Mouse (Mus musculus) right cerebral cortex, postnatal 25 days (tissue): Measurements from ENCODE around the gene Gpc5.

Experiments
- DNase-seq: peaks from one replicate; pipeline ENCODE4 v3.0.0; 2022

Gpc5 gene

DNA sequence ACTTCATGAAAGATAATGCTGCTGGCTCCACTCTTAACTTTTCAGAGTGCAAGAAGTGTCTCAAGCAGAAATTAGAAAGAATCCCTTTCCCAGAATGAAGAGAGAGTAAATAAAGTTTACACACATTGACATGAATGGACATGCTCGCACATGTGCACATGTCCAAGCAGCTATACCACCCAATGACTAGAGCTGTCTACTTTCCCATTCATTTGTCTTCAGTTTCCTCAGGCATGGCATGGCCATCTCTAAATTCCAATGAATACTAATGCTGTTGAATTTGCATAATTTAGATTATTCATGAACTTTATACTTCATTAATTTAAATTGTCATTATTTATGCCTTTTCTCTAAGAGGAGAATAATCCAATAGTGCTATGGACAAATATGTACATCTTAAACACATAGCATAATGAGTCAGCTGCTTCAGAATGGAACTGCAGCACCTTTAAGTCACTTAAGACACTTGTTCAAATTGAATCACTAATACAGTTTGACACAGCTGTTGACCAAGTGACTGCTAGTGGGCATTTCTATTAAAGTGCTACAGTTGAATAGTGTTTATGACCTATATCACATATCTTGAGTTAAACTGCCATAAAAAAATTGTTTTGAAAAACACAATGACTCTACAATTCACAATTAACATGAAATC lies 752.9 kb downstream of the Gpc5 start:
- DNase-seq = no peak

DNA sequence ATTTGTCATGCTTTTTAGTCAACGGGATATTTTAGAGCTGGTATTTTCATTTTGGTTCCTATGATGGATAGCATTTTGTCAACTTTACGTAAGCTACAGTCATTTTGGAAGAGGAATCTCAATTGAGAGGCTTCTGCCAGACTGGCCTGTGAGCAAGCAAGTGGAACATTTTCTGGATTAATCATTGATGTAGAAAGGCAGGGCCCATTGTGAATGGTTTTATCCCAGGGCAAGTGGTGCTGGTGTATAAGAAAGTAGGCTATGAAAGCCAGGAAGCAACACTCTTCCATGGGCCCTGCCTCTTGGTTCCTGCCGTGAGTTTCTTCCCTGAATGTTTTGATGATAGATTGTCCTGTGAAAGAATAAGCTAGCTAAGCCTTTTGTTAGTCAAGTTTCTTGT lies 777.1 kb downstream of the Gpc5 start:
- no peak for DNase-seq

DNA sequence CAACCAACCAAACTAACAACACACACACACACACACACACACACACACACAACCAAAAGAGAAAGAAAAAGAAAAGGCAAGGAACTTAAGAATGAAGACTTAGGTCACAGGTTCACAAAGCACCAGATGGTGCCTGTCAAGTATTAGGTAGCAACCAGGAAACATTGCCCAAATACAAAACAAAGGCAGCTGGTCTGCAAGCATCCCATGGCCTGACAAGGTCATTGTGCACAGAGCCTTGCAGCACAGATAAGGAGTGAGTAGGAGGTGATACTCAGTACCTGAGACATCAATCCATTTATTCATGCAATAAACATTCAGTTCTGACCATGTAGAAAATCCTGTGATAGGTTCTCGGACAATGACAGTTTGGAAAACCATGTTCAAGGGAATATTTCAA lies 884.0 kb downstream of the Gpc5 start:
- no peak for DNase-seq

DNA sequence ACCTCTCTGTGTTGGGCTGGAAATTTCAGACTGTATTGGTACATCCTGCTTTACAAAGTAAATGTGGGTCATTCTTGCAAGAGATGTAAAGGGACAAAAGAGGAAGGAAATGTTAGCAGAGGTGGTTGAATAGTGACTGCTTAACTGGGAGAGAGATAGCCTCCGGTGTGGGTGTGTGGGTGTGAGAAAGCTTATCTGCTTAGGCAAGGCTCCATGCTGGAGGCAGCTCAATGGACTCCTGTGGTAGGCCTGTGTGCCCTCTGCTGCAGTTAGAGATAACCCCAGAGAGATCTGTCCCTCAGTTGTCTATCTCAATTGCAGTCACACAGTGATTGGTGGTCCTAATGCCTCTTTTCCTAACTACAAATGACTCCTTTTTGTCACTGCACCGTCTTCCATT lies 887.2 kb downstream of the Gpc5 start:
- DNase-seq = no peak

DNA sequence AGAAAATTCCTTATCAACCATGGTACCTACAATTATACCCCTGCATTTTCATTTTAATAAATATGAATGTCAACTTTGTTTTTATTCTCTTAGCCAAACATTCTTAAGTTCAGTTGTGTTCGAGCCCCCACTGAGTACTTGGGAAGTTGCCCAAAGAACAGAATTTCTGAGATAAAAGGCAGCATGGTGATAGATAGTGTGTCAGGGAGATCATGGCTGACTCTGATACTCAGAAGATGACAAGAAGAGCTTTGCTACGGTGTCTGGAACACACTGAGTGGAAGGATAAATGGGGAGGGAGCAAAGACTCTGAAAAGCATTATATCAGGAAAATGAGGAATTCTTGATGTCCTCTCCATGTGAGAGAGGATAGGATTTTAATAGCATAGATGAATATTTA lies 898.7 kb downstream of the Gpc5 start:
- DNase-seq = no peak

DNA sequence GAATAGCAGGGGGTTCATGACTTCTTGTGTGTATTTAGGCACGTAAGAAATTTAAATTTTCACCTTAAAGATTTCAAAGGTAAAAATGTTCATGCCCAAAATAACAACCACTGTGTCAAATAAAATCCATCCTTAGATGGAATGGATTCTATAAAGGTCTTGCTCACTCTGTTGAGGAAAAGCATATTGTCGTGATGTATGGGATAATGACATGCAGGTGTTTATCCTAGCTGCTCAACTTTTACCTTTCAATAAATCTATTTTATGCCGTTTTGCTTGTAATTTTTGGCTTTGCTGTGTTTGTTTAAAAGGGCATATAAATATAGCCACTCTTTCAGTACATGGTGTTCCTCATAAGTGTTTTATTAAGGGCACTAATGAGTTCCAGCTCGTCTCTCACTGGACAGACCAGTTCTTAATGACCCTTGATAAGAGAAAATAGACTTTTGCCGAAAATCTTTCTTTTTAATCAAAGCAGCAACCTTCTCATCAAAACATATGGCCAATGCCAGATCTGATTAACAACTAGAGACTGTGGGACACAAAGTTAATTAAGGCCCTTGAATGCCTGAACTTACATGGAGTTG lies 901.6 kb downstream of the Gpc5 start:
- DNase-seq = no peak

DNA sequence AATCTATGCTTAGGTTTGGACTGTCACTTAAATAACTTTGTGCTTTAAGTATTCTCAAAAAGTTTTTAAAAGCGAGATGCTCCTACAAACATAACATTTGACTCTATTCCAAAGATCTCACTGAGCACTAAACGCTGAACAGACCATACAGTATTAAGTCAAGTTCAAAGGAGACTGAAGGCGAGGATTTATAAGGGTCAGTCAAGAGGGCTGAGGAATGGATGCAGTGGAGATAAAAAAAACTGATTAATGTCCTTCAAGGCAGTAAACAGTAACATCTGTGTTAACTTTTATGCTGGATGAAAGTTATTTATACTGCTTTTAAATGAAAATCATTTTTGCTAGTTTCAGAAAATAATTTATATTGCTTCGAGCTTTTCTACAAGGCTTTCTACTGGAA lies 906.9 kb downstream of the Gpc5 start:
- no peak for DNase-seq

DNA sequence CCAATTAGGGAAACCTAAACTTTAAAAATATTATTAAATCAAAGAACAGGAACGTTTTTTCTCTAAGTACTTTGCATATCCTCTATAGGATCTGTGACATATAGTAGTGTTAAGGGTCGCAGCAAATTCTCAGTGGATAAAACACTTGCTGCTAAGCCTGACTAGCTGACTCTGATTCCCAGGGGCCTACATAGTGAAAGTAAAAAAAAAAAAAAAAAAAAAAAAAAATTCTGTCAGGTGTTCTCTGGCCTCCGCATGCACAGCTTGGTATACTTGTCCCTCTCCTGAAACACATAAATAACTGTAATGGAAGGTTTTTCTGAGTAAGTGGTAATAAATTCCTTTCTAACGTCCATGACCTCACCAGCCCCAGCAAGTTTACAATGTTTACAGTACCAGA lies 995.0 kb downstream of the Gpc5 start:
- no peak for DNase-seq

DNA sequence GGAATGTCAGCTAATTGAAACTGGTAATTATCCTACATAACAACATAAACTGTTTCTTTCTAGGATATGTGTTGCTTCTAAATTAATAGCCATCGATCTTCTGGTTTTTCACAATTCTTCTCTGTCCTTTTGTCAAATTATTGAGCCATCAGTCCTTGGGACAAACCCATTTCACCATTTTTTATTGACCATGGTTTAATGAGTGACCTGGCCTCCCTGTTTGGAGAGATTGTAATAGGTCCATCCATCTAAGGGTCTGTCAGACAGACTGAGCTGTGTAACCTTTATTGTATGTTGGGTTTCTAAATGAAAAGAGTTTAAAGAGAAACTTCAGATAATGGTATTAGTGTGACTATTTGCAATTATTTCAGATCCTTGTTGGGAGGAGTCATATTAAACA lies 1035.9 kb downstream of the Gpc5 start:
- DNase-seq = no peak

DNA sequence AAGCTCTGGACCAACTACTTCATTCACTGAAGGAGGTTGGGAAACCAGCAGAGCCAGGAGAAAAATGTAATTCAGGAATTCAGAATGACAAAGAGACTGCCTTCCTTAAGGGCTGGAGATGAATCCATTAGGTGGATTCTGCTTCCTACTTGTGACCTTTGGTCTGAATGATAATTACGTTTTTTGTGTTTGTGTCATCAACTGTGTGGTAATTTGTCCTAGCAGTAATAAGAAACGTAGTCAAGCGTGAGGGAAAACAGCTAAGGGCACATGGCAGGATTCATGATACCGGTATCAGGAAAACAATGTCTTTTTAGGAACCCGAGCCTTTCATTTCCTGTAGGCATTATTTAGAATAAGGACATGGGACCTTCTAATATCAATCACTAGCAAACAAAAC lies 1045.3 kb downstream of the Gpc5 start:
- DNase-seq = no peak

DNA sequence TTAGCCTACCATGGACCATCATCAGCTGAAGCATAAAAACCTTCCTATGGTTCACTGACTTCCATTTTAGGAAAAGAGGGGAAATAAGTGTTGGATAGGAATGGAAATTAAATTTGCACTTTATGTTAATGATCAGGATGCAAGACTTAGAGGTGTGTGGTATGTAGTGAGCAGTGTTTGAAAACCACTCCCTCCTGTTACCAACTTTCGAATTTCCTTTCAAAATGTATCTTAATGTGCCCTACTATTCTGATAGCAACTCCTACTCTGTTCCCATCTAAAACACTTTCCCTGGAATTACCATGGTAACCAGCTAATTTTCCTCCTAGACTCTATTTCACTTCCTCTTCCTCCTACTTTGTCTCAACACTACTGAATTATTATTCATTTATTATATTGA lies 1045.8 kb downstream of the Gpc5 start:
- DNase-seq = no peak

DNA sequence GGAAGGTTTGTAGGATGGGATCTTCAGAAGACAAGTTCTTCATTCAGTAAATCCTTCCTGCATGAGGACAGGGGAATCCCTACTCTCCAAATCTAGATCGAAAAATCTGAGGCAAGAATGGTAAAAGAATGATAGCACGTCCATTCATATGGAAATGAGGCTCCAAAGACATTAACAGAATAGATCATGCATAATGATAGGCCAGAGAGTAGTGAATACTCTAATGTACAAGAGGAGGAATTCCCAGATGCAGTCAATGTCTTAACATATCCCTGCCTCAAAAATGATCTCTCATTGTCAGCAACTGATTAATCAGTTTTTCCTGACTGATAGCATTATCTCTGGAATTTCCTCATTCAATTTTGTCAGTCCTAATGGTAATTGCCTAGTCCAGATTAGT lies 1070.6 kb downstream of the Gpc5 start:
- no peak for DNase-seq

DNA sequence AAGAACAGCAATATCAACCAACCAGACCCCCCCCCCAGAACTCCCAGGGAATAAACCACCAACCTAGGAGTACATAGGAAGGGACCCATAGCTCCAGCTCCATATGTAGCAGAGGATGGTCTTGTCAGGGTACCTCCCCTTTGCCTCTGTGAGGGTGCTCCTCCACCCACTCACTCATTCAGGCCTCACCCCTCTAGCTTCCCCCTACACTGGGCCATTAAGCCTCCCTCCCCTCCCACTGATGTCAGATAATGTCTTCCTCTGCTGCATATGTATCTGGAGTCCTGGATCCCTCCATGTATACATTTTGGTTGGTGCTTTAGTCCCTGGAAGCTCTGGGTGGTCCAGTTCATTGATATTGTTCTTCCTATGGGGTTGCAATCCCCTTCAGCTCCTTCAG lies 1075.4 kb downstream of the Gpc5 start:
- DNase-seq = no peak

DNA sequence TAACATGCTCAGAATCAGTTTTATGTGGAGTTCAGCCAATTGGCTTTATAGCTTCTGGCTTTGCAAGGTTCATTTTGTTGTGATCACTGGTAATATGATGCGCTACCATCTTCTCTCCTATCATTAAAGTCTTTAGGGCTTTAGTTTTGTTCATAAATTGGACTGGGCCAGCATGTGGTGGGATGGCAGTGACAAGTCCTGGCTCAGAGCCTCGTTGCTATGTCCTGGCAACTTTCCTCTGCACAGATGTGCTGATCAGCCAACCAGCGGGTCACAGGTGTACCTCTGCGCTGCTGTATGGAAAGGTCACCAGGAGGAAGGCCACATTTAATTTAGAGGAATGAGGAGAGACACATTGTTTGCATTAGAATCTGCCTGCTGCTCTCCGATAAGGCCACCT lies 1077.1 kb downstream of the Gpc5 start:
- DNase-seq = no peak

DNA sequence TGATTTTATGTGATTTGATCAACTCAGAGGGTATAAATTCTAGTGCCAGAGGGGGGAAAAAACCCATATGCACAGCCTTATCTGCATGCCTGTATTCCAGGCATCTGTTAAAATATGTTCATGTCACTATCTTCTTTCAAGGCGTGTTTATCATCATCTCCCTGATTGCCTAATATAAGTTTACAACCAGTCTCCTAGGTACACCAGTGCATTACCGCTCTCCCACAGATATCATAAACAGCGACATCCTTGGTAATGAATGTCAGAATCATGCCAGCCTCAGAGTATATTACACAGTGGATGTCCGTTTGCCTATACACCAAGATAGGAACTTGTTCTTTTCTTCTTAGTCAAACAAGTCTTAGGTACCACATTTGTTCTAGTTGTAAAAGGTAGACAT lies 1095.0 kb downstream of the Gpc5 start:
- no peak for DNase-seq

DNA sequence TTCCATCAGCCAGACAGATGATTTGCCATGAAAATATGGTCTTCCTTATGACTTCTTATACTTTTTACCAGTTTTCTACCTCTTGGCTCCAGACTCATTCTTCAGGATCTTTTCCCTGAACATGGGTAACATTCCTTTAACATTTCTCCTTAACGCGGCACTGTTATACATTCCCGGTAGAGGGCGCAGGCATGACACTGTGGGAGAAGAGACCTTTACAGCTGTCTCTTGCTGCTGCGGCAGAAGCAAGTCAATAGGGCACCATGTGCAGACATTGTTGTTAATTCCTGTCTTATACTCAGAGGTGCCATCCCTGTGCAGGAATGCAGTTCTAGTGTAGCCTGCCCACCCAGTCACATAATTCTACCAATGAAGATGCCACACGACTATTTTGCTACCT lies 1115.0 kb downstream of the Gpc5 start:
- DNase-seq = no peak

DNA sequence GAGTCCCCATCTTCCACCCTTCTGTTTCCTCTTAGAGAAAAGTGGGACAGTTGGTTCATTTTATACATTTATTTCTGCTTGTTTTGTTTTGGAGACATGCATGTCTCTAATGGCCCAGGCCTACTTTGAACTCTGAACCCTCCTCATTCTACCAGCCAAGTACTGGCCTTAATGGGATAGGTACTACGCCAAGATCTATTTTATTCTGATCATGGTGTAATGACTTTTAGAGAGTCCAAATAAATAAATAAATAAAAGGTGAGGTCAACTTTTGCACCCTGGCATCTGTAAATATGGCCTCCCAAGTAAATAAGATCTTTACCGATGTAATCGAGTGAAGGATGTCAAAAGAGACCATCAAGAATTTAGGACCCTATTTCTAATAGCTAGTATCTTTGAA lies 1116.6 kb downstream of the Gpc5 start:
- DNase-seq = no peak

DNA sequence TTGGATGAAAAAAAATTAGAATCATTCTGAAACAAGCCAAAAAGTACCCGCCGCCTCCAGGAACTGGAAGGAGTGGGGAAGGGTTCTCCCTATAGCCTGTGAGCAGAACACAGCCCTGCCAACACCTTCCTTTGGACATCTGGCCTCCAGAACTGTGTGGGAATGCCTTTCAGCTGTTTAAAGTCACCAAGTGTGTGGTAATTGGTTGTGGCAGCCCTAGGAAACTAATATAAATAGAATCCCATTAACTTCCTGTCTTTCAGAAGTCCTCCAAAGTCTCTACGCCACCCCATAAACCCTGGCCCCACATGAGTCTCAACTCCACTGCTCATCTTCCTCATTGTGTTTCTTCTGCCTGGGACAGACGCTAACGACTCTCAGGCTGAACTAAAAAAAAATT lies 1117.0 kb downstream of the Gpc5 start:
- no peak for DNase-seq

DNA sequence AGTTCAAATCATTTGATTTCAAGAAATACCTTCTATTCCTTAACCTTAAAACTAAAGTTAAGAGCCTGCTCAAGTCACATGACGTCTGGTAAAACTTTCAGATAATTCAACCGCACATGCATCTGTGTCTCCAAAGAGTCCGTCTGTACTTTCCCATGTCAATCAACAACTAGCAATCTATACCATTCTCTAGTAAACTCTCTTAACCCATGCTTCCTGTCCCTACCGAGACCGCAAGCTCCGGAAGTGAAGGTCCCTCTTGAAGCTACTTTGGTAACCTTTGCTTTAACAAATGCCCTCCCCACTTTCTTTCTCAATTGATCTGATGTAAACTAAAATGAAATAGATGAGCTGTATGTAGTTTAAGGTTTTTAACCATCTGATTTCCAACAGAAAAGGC lies 1118.3 kb downstream of the Gpc5 start:
- DNase-seq = no peak

DNA sequence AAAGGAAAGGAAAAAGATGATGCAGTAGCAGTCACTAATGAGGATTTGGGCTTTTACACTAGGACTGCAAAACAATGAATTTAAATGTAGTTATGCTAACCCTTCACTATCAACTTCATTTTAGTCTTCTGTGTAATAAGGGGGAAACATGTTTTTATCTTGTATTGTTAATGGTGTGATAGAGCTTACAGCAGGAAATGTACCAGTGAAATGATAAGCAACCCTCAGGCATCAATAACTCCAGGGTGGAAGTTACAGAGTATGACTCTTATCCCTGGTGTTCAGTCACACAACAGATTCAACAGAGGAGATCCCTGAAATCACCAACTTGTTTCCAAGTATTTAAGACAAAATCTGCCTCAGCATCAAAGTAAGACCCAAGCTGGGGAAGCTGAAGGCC lies 1120.0 kb downstream of the Gpc5 start:
- DNase-seq = no peak

DNA sequence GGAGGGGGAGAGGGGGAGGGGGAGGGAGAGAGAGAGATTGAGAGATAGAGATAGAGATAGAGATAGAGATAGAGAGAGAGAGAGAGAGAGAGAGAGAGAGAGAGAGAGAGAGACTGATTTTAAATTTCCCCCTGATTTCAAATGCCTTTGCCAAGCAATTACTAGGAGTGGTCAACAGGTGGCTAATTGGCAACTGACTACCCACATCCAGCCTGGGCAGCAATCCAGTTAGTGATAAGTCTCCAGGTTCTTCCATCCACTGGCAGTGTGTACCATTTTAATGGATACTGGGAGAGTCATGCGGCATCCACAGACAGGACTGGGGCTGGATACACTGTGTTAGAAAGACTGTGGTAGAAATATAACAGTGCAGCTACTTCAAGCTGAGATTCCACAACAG lies 1166.1 kb downstream of the Gpc5 start:
- no peak for DNase-seq

DNA sequence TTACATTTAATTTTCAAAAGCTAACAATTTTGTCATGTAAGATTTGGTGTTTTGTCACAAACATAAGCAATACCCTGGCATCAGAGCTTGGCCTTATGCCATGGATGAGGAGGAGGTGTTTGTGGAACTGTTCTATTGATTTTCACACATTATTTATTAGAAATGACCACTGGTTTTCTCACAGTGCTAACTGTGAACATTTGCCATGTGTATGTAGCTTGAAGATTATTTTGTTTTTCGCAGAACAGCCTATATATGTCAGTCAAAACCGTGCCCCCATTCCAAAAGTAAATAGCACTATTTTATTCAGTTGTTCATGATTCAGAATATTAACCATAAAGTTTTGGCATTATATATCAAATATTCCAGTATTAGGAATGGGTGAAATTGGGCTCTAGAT lies 1216.5 kb downstream of the Gpc5 start:
- no peak for DNase-seq

DNA sequence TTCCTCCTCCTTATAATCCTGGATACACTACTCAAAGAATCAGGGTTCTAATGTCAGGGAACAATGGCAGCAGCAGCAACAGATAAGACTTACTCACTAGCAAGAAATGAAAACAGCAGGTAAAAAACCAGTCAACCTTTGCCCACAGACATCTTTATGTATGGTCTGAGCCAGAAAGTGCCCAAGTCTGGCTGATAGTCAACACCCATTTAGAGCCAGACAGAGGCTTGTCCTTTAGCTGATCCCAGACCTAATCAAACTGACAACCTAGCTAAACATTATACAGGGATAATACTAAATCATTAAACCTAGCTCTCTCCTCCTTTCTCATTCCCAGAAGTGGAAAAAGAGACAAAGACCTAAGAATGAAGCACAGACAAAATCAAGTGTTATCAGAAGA lies 1225.5 kb downstream of the Gpc5 start:
- DNase-seq = no peak

DNA sequence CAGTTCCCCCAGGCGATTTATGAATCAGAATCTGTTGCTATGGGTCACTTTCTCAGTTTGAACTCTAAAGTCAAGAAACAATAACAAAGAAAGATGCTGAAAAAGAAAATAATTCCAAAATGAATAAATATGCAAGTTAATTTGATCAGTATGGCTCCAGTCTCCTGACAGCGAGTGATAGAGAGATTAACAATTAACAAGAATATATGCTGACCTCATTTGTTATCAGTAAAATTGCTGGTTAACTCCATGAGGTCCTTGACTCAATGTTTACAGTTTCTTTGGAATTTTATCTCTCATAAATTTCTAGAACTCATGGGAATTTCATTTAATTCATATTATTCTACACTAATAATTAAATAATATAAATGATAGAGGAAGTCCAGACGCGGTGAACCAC lies 1244.2 kb downstream of the Gpc5 start:
- DNase-seq = no peak

DNA sequence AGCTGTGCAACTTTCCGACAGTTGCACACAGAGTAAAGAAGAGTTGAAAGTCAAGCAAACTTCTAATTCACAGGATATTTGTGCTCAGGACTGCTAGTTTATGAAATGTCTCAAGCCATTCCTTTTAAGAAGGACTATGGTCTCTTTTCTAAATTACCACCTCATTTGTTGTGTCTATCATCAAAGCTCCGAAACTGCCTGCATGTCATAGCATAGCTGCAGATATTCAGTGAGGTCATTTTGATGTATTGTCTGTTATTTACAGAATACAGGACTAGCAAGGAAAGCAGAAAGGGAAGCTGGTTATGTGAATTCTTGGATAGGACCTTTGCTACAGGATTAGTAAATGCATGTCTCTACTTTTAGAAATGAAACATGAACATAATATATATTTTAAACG lies 1246.4 kb downstream of the Gpc5 start:
- no peak for DNase-seq

DNA sequence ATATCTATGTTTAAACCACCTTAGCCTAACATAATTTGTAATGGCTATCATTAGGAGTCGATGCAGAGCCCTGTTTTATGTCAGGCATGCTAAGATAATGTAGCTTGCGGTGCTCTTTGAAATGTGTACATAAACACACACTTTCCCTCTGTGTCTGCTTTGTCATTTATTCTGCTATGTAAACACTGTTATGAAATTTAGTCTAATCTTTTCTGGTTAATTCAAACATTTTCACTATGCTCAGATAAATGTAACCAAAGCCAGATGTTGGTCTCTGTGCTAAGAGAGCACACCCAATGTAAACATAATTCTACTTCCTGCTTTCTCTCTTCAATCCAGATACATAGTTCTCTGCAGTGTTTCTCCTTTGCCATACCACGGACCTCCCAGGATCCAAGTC lies 1256.5 kb downstream of the Gpc5 start:
- no peak for DNase-seq
